In genomic region chr1:133298816-133299215, GRCm38 (mm10) we compare ENCODE assay signal across 16 mouse cellular contexts. TPM values are rescaled to one million over a fixed set of nuclear protein-coding genes. Genes with fewer than 3 reads are reported as not detected.
A peak's percentile ranks its signal among the peaks of the same experiment; 100 is the strongest.
DNase-seq lines count a peak whose midpoint lies in the region; ATAC-seq lines count a peak whose summit lies in the region.
"Had no signal": no experiment of that assay in that cellular context is flagged by ENCODE, and none has a peak within 500 bp of the region (broad histone marks: within the 10 kb centered on the region; RNA-seq: fewer than 3 reads in every experiment).

No protein-coding gene starts in this region.

- no peaks in the 10 kb centered on the region for H3K9me3 ChIP-seq in intestine, embryonic 16.5 days (ENCODE audit: control insufficient read depth, low read length)
- H3K9me3 ChIP-seq in intestine, embryonic 15.5 days = no peaks in the 10 kb centered on the region
- H3K9me3 ChIP-seq in midbrain, embryonic 13.5 days = no peaks in the 10 kb centered on the region
- H3K9me3 ChIP-seq in midbrain, embryonic 16.5 days (replicated peaks; ENCODE audit: control insufficient read depth, low read length, poor library complexity, severe bottlenecking) = no peaks in the 10 kb centered on the region
- no peaks in the 10 kb centered on the region for H3K9me3 ChIP-seq in embryonic facial prominence, embryonic 14.5 days (ENCODE audit: control insufficient read depth, low read length)
- H3K9me3 ChIP-seq in limb, embryonic 11.5 days (ENCODE audit: control insufficient read depth, low read length) = no peaks in the 10 kb centered on the region
- H3K9me3 ChIP-seq: liver, embryonic 15.5 days; midbrain, embryonic 15.5 days had no signal

- 55% methylated on average over 14 of the region's 14 CpGs for WGBS in intestine, embryonic 16.5 days
- 57% methylated on average over 14 of the region's 14 CpGs for WGBS in intestine, embryonic 15.5 days
- WGBS in midbrain, embryonic 13.5 days = 50% methylated on average over 14 of the region's 14 CpGs
- WGBS in midbrain, embryonic 16.5 days = 47% methylated on average over 14 of the region's 14 CpGs
- WGBS in embryonic facial prominence, embryonic 14.5 days = 33% methylated on average over 14 of the region's 14 CpGs
- WGBS in limb, embryonic 11.5 days = 41% methylated on average over 14 of the region's 14 CpGs

- H3K4me3 ChIP-seq in intestine, embryonic 16.5 days (ENCODE audit: low read length) = no peak overlapping the region
- H3K4me3 ChIP-seq in intestine, embryonic 15.5 days (replicated peaks) = no peak overlapping the region
- no peak overlapping the region for H3K4me3 ChIP-seq in midbrain, embryonic 13.5 days (replicated peaks)
- no peak overlapping the region for H3K4me3 ChIP-seq in midbrain, embryonic 16.5 days (ENCODE audit: low read depth, low read length)
- H3K4me3 ChIP-seq in embryonic facial prominence, embryonic 14.5 days (ENCODE audit: low read depth, low read length) = no peak overlapping the region
- H3K4me3 ChIP-seq in limb, embryonic 11.5 days (ENCODE audit: low read depth, low read length) = no peak overlapping the region
- H3K4me3 ChIP-seq: liver, embryonic 15.5 days; midbrain, embryonic 15.5 days had no signal

- no peak overlapping the region for H3K4me2 ChIP-seq in intestine, embryonic 16.5 days (ENCODE audit: low read depth, low read length)
- H3K4me2 ChIP-seq in intestine, embryonic 15.5 days (replicated peaks) = no peak overlapping the region
- no peak overlapping the region for H3K4me2 ChIP-seq in midbrain, embryonic 13.5 days (replicated peaks)
- no peak overlapping the region for H3K4me2 ChIP-seq in midbrain, embryonic 16.5 days (ENCODE audit: low read length)
- H3K4me2 ChIP-seq in embryonic facial prominence, embryonic 14.5 days (ENCODE audit: low read depth, low read length) = peak overlapping the region; percentile 20; the same call in 1 of the 2 replicates
- peak overlapping the region; percentile 18 for H3K4me2 ChIP-seq in limb, embryonic 11.5 days (ENCODE audit: low read depth, severe bottlenecking)
- H3K4me2 ChIP-seq: liver, embryonic 15.5 days; midbrain, embryonic 15.5 days had no signal

- no peak overlapping the region for H3K27ac ChIP-seq in intestine, embryonic 16.5 days (ENCODE audit: low read length)
- H3K27ac ChIP-seq in intestine, embryonic 15.5 days = no peak overlapping the region
- H3K27ac ChIP-seq in midbrain, embryonic 13.5 days = 0 out of 2 replicates have a peak overlapping the region, but pooled peaks have one; percentile 22
- H3K27ac ChIP-seq in midbrain, embryonic 16.5 days (ENCODE audit: low read length) = no peak overlapping the region
- no peak overlapping the region for H3K27ac ChIP-seq in embryonic facial prominence, embryonic 14.5 days (replicated peaks; ENCODE audit: low read depth, low read length)
- no peak overlapping the region for H3K27ac ChIP-seq in limb, embryonic 11.5 days (replicated peaks; ENCODE audit: low read depth, low read length)
- H3K27ac ChIP-seq: liver, embryonic 15.5 days; midbrain, embryonic 15.5 days had no signal

- DNase-seq in embryonic facial prominence, embryonic 14.5 days (ENCODE audit: low spot score) = no peak
- no peak for DNase-seq in limb, embryonic 11.5 days (ENCODE audit: low spot score)
- DNase-seq in ovary, adult 18-20 months (ENCODE audit: low spot score) = no peak
- DNase-seq: cerebellum, adult 11-12 months; heart, adult 11 months; lung, postnatal 14 days; thymus, postnatal 14 days had no signal

- H3K36me3 ChIP-seq in intestine, embryonic 16.5 days (ENCODE audit: control insufficient read depth, insufficient read depth, low read length) = peaks cover 4% of the 10 kb centered on the region
- H3K36me3 ChIP-seq in intestine, embryonic 15.5 days = peaks cover 7% of the 10 kb centered on the region; the same call in 1 of the 2 replicates
- H3K36me3 ChIP-seq in midbrain, embryonic 13.5 days = peaks cover 69% of the 10 kb centered on the region
- peaks cover 7% of the 10 kb centered on the region for H3K36me3 ChIP-seq in midbrain, embryonic 16.5 days (ENCODE audit: control insufficient read depth, insufficient read depth, low read length)
- H3K36me3 ChIP-seq in embryonic facial prominence, embryonic 14.5 days (ENCODE audit: control insufficient read depth, insufficient read depth, low read length) = no peaks in the 10 kb centered on the region
- no peaks in the 10 kb centered on the region for H3K36me3 ChIP-seq in limb, embryonic 11.5 days (ENCODE audit: control insufficient read depth, insufficient read depth, low read length)
- H3K36me3 ChIP-seq: liver, embryonic 15.5 days had no signal

- no peaks in the 10 kb centered on the region for H3K27me3 ChIP-seq in intestine, embryonic 16.5 days (replicated peaks; ENCODE audit: control insufficient read depth, insufficient read depth, low read length)
- H3K27me3 ChIP-seq in intestine, embryonic 15.5 days (replicated peaks) = no peaks in the 10 kb centered on the region
- H3K27me3 ChIP-seq in midbrain, embryonic 13.5 days = no peaks in the 10 kb centered on the region
- no peaks in the 10 kb centered on the region for H3K27me3 ChIP-seq in midbrain, embryonic 16.5 days (ENCODE audit: control insufficient read depth, insufficient read depth, low read depth, low read length)
- 0 out of 2 replicates have a peak, but pooled peaks cover 4% of the 10 kb centered on the region for H3K27me3 ChIP-seq in embryonic facial prominence, embryonic 14.5 days (replicated peaks; ENCODE audit: control insufficient read depth, insufficient read depth, low read length)
- H3K27me3 ChIP-seq in limb, embryonic 11.5 days (ENCODE audit: control insufficient read depth, insufficient read depth, low read length) = peaks cover 8% of the 10 kb centered on the region; the same call in 1 of the 2 replicates
- H3K27me3 ChIP-seq: midbrain, embryonic 15.5 days had no signal

- no peak overlapping the region for H3K9ac ChIP-seq in intestine, embryonic 16.5 days (ENCODE audit: low read depth, low read length)
- H3K9ac ChIP-seq in intestine, embryonic 15.5 days = no peak overlapping the region
- H3K9ac ChIP-seq in midbrain, embryonic 13.5 days (replicated peaks) = no peak overlapping the region
- H3K9ac ChIP-seq in midbrain, embryonic 16.5 days (ENCODE audit: low read depth, low read length) = no peak overlapping the region
- H3K9ac ChIP-seq in embryonic facial prominence, embryonic 14.5 days (ENCODE audit: low read depth, low read length) = 0 out of 2 replicates have a peak overlapping the region, but pooled peaks have one; percentile 40
- H3K9ac ChIP-seq in limb, embryonic 11.5 days (ENCODE audit: low read length) = no peak overlapping the region
- H3K9ac ChIP-seq: liver, embryonic 15.5 days; midbrain, embryonic 15.5 days had no signal

- H3K4me1 ChIP-seq in intestine, embryonic 16.5 days (ENCODE audit: control insufficient read depth, insufficient read depth, low read length) = peaks cover 8% of the 10 kb centered on the region; the same call in 1 of the 2 replicates
- H3K4me1 ChIP-seq in intestine, embryonic 15.5 days (replicated peaks) = peaks cover 21% of the 10 kb centered on the region; the same call in 1 of the 2 replicates
- peaks cover 31% of the 10 kb centered on the region for H3K4me1 ChIP-seq in midbrain, embryonic 13.5 days (replicated peaks)
- no peaks in the 10 kb centered on the region for H3K4me1 ChIP-seq in midbrain, embryonic 16.5 days (ENCODE audit: control insufficient read depth, insufficient read depth, low read length)
- peaks cover 24% of the 10 kb centered on the region for H3K4me1 ChIP-seq in embryonic facial prominence, embryonic 14.5 days (ENCODE audit: control insufficient read depth, insufficient read depth, low read length)
- H3K4me1 ChIP-seq in limb, embryonic 11.5 days (ENCODE audit: control insufficient read depth, insufficient read depth, low read length) = no peaks in the 10 kb centered on the region

- ATAC-seq in intestine, embryonic 16.5 days = peak; percentile 10; the same call in 1 of the 2 replicates
- no peak for ATAC-seq in intestine, embryonic 15.5 days
- no peak for ATAC-seq in midbrain, embryonic 13.5 days
- no peak for ATAC-seq in midbrain, embryonic 16.5 days
- ATAC-seq in embryonic facial prominence, embryonic 14.5 days (ENCODE audit: low read depth) = no peak
- no peak for ATAC-seq in limb, embryonic 11.5 days (ENCODE audit: insufficient number of reproducible peaks, low FRiP score, low TSS enrichment, low read depth)
- ATAC-seq: midbrain, embryonic 15.5 days had no signal

RNA-seq across cellular contexts. Expression of gene Golt1a, which starts 10.8 kb away (rescaled TPM):
- polyA plus RNA-seq in intestine, embryonic 16.5 days (2015; fragmentation: Nextera tagmentation; extraction: Ambion mirVana) = 34.8 and 45.4 TPM in 2 replicates
- 18.2 and 23.8 TPM in 2 replicates for polyA plus RNA-seq in intestine, embryonic 15.5 days (2015; fragmentation: Nextera tagmentation; extraction: Ambion mirVana)
- not detected in 2 replicates for polyA plus RNA-seq in midbrain, embryonic 13.5 days (2015; fragmentation: Nextera tagmentation; extraction: Ambion mirVana)
- not detected in 2 replicates for polyA plus RNA-seq in midbrain, embryonic 16.5 days (2015; fragmentation: Nextera tagmentation; extraction: Ambion mirVana)
- polyA plus RNA-seq in embryonic facial prominence, embryonic 14.5 days (2014; fragmentation: Nextera tagmentation; extraction: Ambion mirVana) = not detected in 2 replicates
- not detected in 2 replicates for polyA plus RNA-seq in limb, embryonic 11.5 days (2014; fragmentation: Nextera tagmentation; extraction: Ambion mirVana)
- polyA plus RNA-seq: heart, postnatal 0 days; midbrain, embryonic 15.5 days had no signal

RNA-seq across cellular contexts. Expression of gene Kiss1, which starts 22.9 kb away (rescaled TPM):
- polyA plus RNA-seq in intestine, embryonic 16.5 days (2015; fragmentation: Nextera tagmentation; extraction: Ambion mirVana) = not detected in 2 replicates
- not detected in 2 replicates for polyA plus RNA-seq in intestine, embryonic 15.5 days (2015; fragmentation: Nextera tagmentation; extraction: Ambion mirVana)
- polyA plus RNA-seq in midbrain, embryonic 13.5 days (2015; fragmentation: Nextera tagmentation; extraction: Ambion mirVana) = not detected in 2 replicates
- not detected in 2 replicates for polyA plus RNA-seq in midbrain, embryonic 16.5 days (2015; fragmentation: Nextera tagmentation; extraction: Ambion mirVana)
- polyA plus RNA-seq in embryonic facial prominence, embryonic 14.5 days (2014; fragmentation: Nextera tagmentation; extraction: Ambion mirVana) = not detected in 2 replicates
- not detected in 2 replicates for polyA plus RNA-seq in limb, embryonic 11.5 days (2014; fragmentation: Nextera tagmentation; extraction: Ambion mirVana)
- polyA plus RNA-seq: heart, postnatal 0 days; intestine, embryonic 14.5 days; liver, embryonic 15.5 days; midbrain, embryonic 15.5 days; stomach, embryonic 14.5 days had no signal

RNA-seq across cellular contexts. Expression of gene Ren1, which starts 51.5 kb away (rescaled TPM):
- polyA plus RNA-seq in intestine, embryonic 16.5 days (2015; fragmentation: Nextera tagmentation; extraction: Ambion mirVana) = 1.3 and 6.7 TPM in 2 replicates
- polyA plus RNA-seq in intestine, embryonic 15.5 days (2015; fragmentation: Nextera tagmentation; extraction: Ambion mirVana) = 2.7 and 8.5 TPM in 2 replicates
- polyA plus RNA-seq in midbrain, embryonic 13.5 days (2015; fragmentation: Nextera tagmentation; extraction: Ambion mirVana) = not detected in 2 replicates
- 0.35 TPM in 1 of 2 replicates, not detected in the other for polyA plus RNA-seq in midbrain, embryonic 16.5 days (2015; fragmentation: Nextera tagmentation; extraction: Ambion mirVana)
- polyA plus RNA-seq in embryonic facial prominence, embryonic 14.5 days (2014; fragmentation: Nextera tagmentation; extraction: Ambion mirVana) = 5.9 and 6.6 TPM in 2 replicates
- polyA plus RNA-seq in limb, embryonic 11.5 days (2014; fragmentation: Nextera tagmentation; extraction: Ambion mirVana) = not detected in 2 replicates
- polyA plus RNA-seq: midbrain, embryonic 15.5 days had no signal

Comparison
In these comparisons a context has a peak if more than half of its experiments do, and no peak if none do; other contexts are left out.
1. H3K4me2 ChIP-seq: peak in embryonic facial prominence, embryonic 14.5 days (single experiment) and limb, embryonic 11.5 days (single experiment); none in intestine, embryonic 16.5 days (single experiment), intestine, embryonic 15.5 days (single experiment), midbrain, embryonic 13.5 days (single experiment) and midbrain, embryonic 16.5 days (single experiment).
2. RNA of gene Golt1a, which starts 10.8 kb away (polyA plus RNA-seq): 34.8 to 45.4 TPM in intestine, embryonic 16.5 days and 18.2 to 23.8 TPM in intestine, embryonic 15.5 days; not detected in midbrain, embryonic 16.5 days, not detected in midbrain, embryonic 13.5 days, not detected in embryonic facial prominence, embryonic 14.5 days and not detected in limb, embryonic 11.5 days; every median in the first group is over 10 times any median in the second.